Mouse (Mus musculus): ENCODE results near the gene Cdc42ep4.
A peak's percentile ranks its signal among the peaks of the same experiment; 100 is the strongest.

GRCm38 (mm10) chr11:113691851-113692250 lies 59.8 kb downstream of the Cdc42ep4 start:
- TF ChIP-seq BHLHE40 (IDR thresholded peaks at IDR 0.05; ENCODE audit: low read depth, low read length) (no peak), EP300 (IDR thresholded peaks at IDR 0.05; ENCODE audit: low read length) (no peak), POLR2A (IDR thresholded peaks at IDR 0.05; ENCODE audit: low read depth, low read length) (no peak), CTCF (conservative IDR thresholded peaks at IDR 0.05 in 1 of 2, IDR thresholded peaks at IDR 0.05 in 1 of 2; ENCODE audit: low read depth in 2 of 2, low read length in 2 of 2) (no peak), IRF4 (IDR thresholded peaks at IDR 0.05; ENCODE audit: low read depth, low read length) (peak; percentile 41; the same call in 1 of the 2 replicates), POLR2AphosphoS2 (IDR thresholded peaks at IDR 0.05; ENCODE audit: low read depth, low read length) (no peak), HCFC1 (IDR thresholded peaks at IDR 0.05; ENCODE audit: low read depth, low read length) (no peak)
